Mouse (Mus musculus) stomach, postnatal 0 days (tissue): ENCODE data around the gene Serinc5.

ENCODE experiments used
- CTCF ChIP-seq: IDR thresholded peaks from 2 replicates; pipeline ENCODE4 v1.5.1; 2016; ENCODE audit warnings: antibody characterized with exemption, low read depth, mild to moderate bottlenecking, moderate library complexity
- EP300 ChIP-seq: optimal IDR thresholded peaks from 2 replicates; pipeline ENCODE3; 2016; ENCODE audit warnings: antibody characterized with exemption

- no peak for TF ChIP-seq CTCF
- no peak for TF ChIP-seq EP300
Measured at GRCm38 (mm10) chr13:92721006-92721405, 110.1 kb downstream of the Serinc5 start.
